Mouse (Mus musculus): Measurements from ENCODE around the gene Gm28035. TPM values are rescaled to one million over a fixed set of nuclear protein-coding genes. Genes with fewer than 3 reads are reported as not detected.
A peak's percentile ranks its signal among the peaks of the same experiment; 100 is the strongest.

Gene Gm28035
- polyA plus RNA-seq, 1 experiment from 2014 or later = 0.13 TPM

DNA sequence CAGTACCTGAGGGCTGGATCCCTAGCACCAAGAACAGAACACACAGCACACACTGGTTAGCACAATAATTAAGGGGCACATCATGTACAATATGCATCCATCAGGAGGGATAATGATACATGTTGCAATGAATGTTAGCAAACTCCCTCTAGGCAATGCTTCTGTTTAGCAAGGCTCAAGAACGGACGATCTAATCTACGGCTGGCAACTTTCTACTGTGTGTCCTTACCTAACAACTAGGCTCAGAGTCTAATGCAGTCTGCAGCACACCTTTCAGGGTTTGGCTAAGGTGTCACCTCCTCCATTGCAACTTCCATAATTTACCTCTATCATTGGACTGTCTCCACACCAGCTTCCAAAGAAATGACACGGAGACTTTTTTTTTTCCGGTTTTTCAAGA lies 24.1 kb upstream of the Gm28035 start:
- Histone ChIP-seq H3K27ac (ENCODE audit: low read length) (no peak overlapping the region), H3K36me3 (ENCODE audit: control insufficient read depth, insufficient read depth, low read length) (no peaks in the 10 kb centered on the region)
- 94% methylated on average over 5 of the region's 5 CpGs for WGBS

DNA sequence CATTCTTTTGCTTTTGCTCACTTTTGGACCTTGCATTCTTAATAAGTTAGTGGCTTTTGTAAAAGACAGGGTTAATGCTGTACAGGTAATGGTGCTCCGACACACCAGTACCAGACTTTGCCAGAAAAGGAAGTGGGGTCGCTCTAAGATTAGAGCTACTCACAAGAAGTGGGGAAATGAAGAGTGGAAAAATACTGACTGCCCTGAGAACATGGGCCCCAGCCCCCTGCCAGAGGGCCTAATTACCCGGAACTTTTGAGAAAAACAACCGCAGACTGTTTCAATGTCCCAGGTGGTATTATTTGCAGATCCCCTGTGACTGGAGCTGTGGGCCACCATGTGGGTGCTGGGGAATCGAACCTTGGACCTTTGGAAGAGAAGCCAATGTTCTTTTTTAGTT lies 4.8 kb upstream of the Gm28035 start:
- H3K36me3 ChIP-seq (ENCODE audit: control insufficient read depth, insufficient read depth, low read length) = peaks cover 6% of the 10 kb centered on the region
- peaks cover 17% of the 10 kb centered on the region for H3K4me1 ChIP-seq (ENCODE audit: control insufficient read depth, insufficient read depth, low read length)
- H3K9ac ChIP-seq (replicated peaks; ENCODE audit: low read depth, low read length) = no peak overlapping the region
- H3K4me2 ChIP-seq (replicated peaks; ENCODE audit: low read depth, low read length) = no peak overlapping the region
- H3K27me3 ChIP-seq (ENCODE audit: control insufficient read depth, insufficient read depth, low read length) = no peaks in the 10 kb centered on the region
- WGBS = 75% methylated on average over 5 of the region's 5 CpGs
- no peak for ATAC-seq (ENCODE audit: insufficient number of reproducible peaks, insufficient read depth, low FRiP score, low read depth)
- no peaks in the 10 kb centered on the region for H3K9me3 ChIP-seq (ENCODE audit: control insufficient read depth, low read depth, low read length)
- H3K4me3 ChIP-seq (ENCODE audit: low read depth, low read length) = no peak overlapping the region
- H3K27ac ChIP-seq (ENCODE audit: low read length) = no peak overlapping the region

More for the DNA sequence above, 24.1 kb upstream of the Gm28035 start:
- no peak overlapping the region for H3K4me3 ChIP-seq (ENCODE audit: low read depth, low read length)
- no peaks in the 10 kb centered on the region for H3K9me3 ChIP-seq (ENCODE audit: control insufficient read depth, low read depth, low read length)
- no peaks in the 10 kb centered on the region for H3K27me3 ChIP-seq (ENCODE audit: control insufficient read depth, insufficient read depth, low read length)
- no peak for ATAC-seq (ENCODE audit: insufficient number of reproducible peaks, insufficient read depth, low FRiP score, low read depth)
- no peak overlapping the region for H3K4me2 ChIP-seq (replicated peaks; ENCODE audit: low read depth, low read length)
- H3K4me1 ChIP-seq (ENCODE audit: control insufficient read depth, insufficient read depth, low read length) = no peaks in the 10 kb centered on the region
- H3K9ac ChIP-seq (replicated peaks; ENCODE audit: low read depth, low read length) = no peak overlapping the region

DNA sequence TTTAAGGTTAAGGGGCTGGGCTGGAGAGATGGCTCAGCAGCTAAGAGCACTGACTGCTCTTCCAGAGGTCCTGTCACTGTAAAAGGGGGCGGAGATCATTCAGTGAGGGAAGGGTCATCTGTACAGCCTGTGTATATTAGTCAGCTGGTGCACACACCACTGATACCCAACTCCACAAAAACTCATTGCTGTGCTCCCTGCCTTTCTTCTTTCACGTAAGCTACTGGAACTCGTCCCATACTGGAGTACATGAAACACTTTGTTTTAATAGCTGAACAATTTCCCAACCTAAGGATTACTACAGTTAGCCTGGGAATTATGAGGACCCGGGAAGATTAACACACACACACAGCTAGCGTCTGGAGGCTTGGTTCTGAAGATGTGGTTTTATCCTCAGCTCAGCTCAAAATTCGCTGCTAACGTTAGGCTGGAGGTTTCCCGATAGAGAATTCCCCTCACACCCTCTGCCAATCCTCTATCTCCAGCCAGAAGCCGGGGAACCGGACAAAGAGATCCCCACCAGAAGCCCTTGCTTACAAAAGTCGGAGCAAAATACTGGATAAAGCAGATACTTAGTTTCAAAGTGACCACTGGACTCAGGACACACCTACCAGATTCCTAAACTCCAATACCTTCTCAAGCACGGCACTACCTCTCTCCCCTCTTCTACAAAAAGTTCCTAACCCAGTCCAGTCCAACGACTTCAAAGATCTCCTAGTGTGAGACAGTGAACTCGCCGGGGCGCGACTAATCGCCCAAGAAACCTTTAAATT lies 3.8 kb upstream of the Gm28035 start:
- Histone ChIP-seq H3K4me3 (ENCODE audit: low read depth, low read length) (peak overlapping the region; percentile 87), H3K9me3 (ENCODE audit: control insufficient read depth, low read depth, low read length) (no peaks in the 10 kb centered on the region), H3K4me2 (replicated peaks; ENCODE audit: low read depth, low read length) (peak overlapping the region; percentile 80), H3K9ac (replicated peaks; ENCODE audit: low read depth, low read length) (peak overlapping the region; percentile 62), H3K4me1 (ENCODE audit: control insufficient read depth, insufficient read depth, low read length) (peaks cover 17% of the 10 kb centered on the region), H3K27ac (ENCODE audit: low read length) (peak overlapping the region; percentile 82), H3K36me3 (ENCODE audit: control insufficient read depth, insufficient read depth, low read length) (peaks cover 14% of the 10 kb centered on the region), H3K27me3 (ENCODE audit: control insufficient read depth, insufficient read depth, low read length) (no peaks in the 10 kb centered on the region)
- ATAC-seq (ENCODE audit: insufficient number of reproducible peaks, insufficient read depth, low FRiP score, low read depth) = no peak
- WGBS = 3% methylated on average over 18 of the region's 18 CpGs

GRCm38 (mm10) chr2:30237199-30237880 lies 3.0 kb upstream of the Gm28035 start, which contains the start of gene Lrrc8a:
Gene Lrrc8a (plus strand): TSS chr2:30237715.
- Histone ChIP-seq H3K36me3 (ENCODE audit: control insufficient read depth, insufficient read depth, low read length) (peaks cover 19% of the 10 kb centered on the region), H3K4me1 (ENCODE audit: control insufficient read depth, insufficient read depth, low read length) (peaks cover 17% of the 10 kb centered on the region), H3K27ac (ENCODE audit: low read length) (peak within 1 kb of the TSS; percentile 82), H3K9me3 (ENCODE audit: control insufficient read depth, low read depth, low read length) (no peaks in the 10 kb centered on the region), H3K4me2 (replicated peaks; ENCODE audit: low read depth, low read length) (peak within 1 kb of the TSS; percentile 86), H3K9ac (replicated peaks; ENCODE audit: low read depth, low read length) (peak within 1 kb of the TSS; percentile 80), H3K27me3 (ENCODE audit: control insufficient read depth, insufficient read depth, low read length) (no peaks in the 10 kb centered on the region), H3K4me3 (ENCODE audit: low read depth, low read length) (peak within 1 kb of the TSS; percentile 87)
- peak; percentile 96 for ATAC-seq (ENCODE audit: insufficient number of reproducible peaks, insufficient read depth, low FRiP score, low read depth)
- under 1% methylated on average over 57 of the region's 67 CpGs for WGBS

GRCm38 (mm10) chr2:30237881-30238280 lies 2.5 kb upstream of the Gm28035 start:
- no peaks in the 10 kb centered on the region for H3K27me3 ChIP-seq (ENCODE audit: control insufficient read depth, insufficient read depth, low read length)
- H3K4me3 ChIP-seq (ENCODE audit: low read depth, low read length) = peak overlapping the region; percentile 87
- H3K9me3 ChIP-seq (ENCODE audit: control insufficient read depth, low read depth, low read length) = no peaks in the 10 kb centered on the region
- under 1% methylated on average over 34 of the region's 42 CpGs for WGBS
- H3K27ac ChIP-seq (ENCODE audit: low read length) = peak overlapping the region; percentile 82
- H3K4me2 ChIP-seq (replicated peaks; ENCODE audit: low read depth, low read length) = peak overlapping the region; percentile 86
- ATAC-seq (ENCODE audit: insufficient number of reproducible peaks, insufficient read depth, low FRiP score, low read depth) = peak; percentile 88
- peaks cover 19% of the 10 kb centered on the region for H3K36me3 ChIP-seq (ENCODE audit: control insufficient read depth, insufficient read depth, low read length)
- H3K4me1 ChIP-seq (ENCODE audit: control insufficient read depth, insufficient read depth, low read length) = peaks cover 17% of the 10 kb centered on the region
- H3K9ac ChIP-seq (replicated peaks; ENCODE audit: low read depth, low read length) = peak overlapping the region; percentile 80

DNA sequence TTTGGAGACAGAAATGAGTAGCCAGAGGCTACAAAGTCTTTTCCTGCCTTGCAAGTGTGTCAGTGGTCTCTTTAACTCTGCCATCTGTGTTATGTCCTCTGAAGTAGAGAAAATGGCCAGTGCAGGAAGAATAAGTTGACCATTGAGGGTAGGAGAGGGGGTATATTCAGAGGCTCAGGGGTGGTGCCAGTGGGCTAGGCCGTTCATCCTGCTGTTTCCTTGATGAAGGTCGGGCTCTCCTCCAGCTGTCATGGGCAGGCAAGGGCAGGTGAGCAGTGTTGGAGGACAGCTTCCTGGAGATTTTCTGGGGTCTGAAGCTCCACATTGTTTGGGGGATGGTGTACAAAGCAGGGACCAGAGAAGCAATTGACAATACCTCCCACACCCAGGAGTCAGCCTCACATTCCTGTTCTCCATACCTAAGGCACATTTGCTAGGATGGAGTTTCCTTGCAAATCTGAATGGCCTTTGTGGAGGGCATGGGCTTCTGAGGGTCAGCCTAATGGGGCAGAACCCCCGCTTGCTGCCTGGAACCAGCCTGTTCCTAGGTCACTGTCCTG lies 1.4 kb upstream of the Gm28035 start:
- H3K27me3 ChIP-seq (ENCODE audit: control insufficient read depth, insufficient read depth, low read length) = no peaks in the 10 kb centered on the region
- 66% methylated on average over 3 of the region's 3 CpGs for WGBS
- H3K4me2 ChIP-seq (replicated peaks; ENCODE audit: low read depth, low read length) = peak overlapping the region; percentile 86
- H3K4me1 ChIP-seq (ENCODE audit: control insufficient read depth, insufficient read depth, low read length) = peaks cover 17% of the 10 kb centered on the region
- peak overlapping the region; percentile 87 for H3K4me3 ChIP-seq (ENCODE audit: low read depth, low read length)
- peak overlapping the region; percentile 80; the same call in 1 of the 2 replicates for H3K9ac ChIP-seq (replicated peaks; ENCODE audit: low read depth, low read length)
- H3K36me3 ChIP-seq (ENCODE audit: control insufficient read depth, insufficient read depth, low read length) = peaks cover 19% of the 10 kb centered on the region
- no peak for ATAC-seq (ENCODE audit: insufficient number of reproducible peaks, insufficient read depth, low FRiP score, low read depth)
- H3K9me3 ChIP-seq (ENCODE audit: control insufficient read depth, low read depth, low read length) = no peaks in the 10 kb centered on the region
- H3K27ac ChIP-seq (ENCODE audit: low read length) = no peak overlapping the region

DNA sequence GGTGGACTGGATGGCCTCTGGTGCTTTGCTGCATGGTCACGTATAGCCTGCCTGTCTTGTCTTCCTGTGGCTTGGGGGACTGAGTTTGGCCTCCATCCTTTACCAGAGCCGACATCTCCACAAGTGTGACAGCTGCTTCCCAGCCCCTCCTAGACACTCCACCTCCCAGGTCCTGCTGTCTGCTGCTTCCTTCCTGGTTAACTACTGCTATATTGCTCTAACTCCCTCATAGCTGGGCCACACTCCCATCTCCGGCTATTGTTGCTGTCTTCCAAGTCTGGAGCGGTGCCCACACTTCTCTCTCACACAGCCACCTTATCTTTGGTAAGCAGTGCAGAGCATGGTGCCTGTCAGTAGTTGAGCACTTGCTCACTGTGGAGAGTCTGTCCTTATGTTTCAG lies 590 bp upstream of the Gm28035 start:
- Histone ChIP-seq H3K27ac (ENCODE audit: low read length) (no peak overlapping the region), H3K36me3 (ENCODE audit: control insufficient read depth, insufficient read depth, low read length) (peaks cover 20% of the 10 kb centered on the region), H3K9me3 (ENCODE audit: control insufficient read depth, low read depth, low read length) (no peaks in the 10 kb centered on the region), H3K4me1 (ENCODE audit: control insufficient read depth, insufficient read depth, low read length) (peaks cover 18% of the 10 kb centered on the region), H3K27me3 (ENCODE audit: control insufficient read depth, insufficient read depth, low read length) (no peaks in the 10 kb centered on the region), H3K4me3 (ENCODE audit: low read depth, low read length) (no peak overlapping the region), H3K4me2 (replicated peaks; ENCODE audit: low read depth, low read length) (no peak overlapping the region), H3K9ac (replicated peaks; ENCODE audit: low read depth, low read length) (no peak overlapping the region)
- no peak for ATAC-seq (ENCODE audit: insufficient number of reproducible peaks, insufficient read depth, low FRiP score, low read depth)
- whole genome bisulfite sequencing = 69% methylated on average over 4 of the region's 4 CpGs

DNA sequence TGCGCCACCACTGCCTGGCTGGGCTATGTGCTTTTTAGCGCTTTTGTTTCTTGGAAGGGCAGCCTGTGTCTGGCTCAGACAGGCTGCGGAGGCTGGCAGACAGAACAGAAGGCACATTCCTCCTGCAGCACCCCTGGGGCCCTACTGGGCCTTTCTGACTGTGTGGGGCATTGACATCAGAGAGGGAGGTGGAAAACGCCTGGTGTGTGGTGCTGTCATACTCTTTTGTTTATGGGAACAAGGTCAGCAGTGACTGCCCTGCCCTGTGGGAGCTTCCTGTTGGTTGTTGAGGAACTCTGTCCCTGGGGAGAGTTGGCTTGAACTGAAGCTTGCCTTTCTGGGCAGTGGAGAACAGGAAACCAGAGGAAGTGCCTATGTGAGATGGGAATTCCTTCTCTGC lies 2.1 kb downstream of the Gm28035 start:
- H3K4me3 ChIP-seq (ENCODE audit: low read depth, low read length) = no peak overlapping the region
- no peaks in the 10 kb centered on the region for H3K9me3 ChIP-seq (ENCODE audit: control insufficient read depth, low read depth, low read length)
- no peak overlapping the region for H3K27ac ChIP-seq (ENCODE audit: low read length)
- ATAC-seq (ENCODE audit: insufficient number of reproducible peaks, insufficient read depth, low FRiP score, low read depth) = no peak
- H3K36me3 ChIP-seq (ENCODE audit: control insufficient read depth, insufficient read depth, low read length) = peaks cover 23% of the 10 kb centered on the region
- 53% methylated on average over 4 of the region's 4 CpGs for WGBS
- H3K27me3 ChIP-seq (ENCODE audit: control insufficient read depth, insufficient read depth, low read length) = no peaks in the 10 kb centered on the region
- H3K4me1 ChIP-seq (ENCODE audit: control insufficient read depth, insufficient read depth, low read length) = peaks cover 15% of the 10 kb centered on the region
- H3K9ac ChIP-seq (replicated peaks; ENCODE audit: low read depth, low read length) = no peak overlapping the region
- H3K4me2 ChIP-seq (replicated peaks; ENCODE audit: low read depth, low read length) = no peak overlapping the region
